Mouse (Mus musculus) megakaryocyte, embryonic 14.5 days (primary cell): ENCODE data around the gene Uvssa.

Experiments used
- FLI1 ChIP-seq: IDR thresholded peaks from 2 replicates; pipeline ENCODE4 v1.6.1; 2012; ENCODE audit warnings: low read length, inconsistent platforms, mixed read lengths
- GATA1 ChIP-seq: IDR thresholded peaks from 3 replicates; pipeline ENCODE4 v1.6.1; 2012; ENCODE audit warnings: mixed read lengths, low read length, inconsistent platforms, borderline replicate concordance

DNA sequence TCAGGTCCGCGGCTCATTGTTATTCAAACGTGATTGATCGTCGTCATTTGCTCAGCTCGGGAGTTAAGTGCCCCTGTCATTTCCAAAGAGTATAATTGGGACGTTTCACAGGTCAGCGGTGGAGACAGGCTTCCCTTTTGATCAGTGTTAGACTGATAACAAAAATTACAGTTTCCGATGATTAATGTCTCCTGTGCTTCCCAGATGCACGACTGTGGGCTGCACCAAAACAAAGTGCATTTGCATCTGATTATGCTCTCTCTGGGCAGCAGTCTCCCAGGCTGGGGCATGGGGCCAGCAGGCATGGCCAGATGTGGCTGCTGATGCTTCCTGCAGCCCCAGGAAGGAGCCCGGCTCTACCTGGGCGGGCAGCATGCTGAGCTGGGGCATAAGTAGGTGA, 22.5 kb downstream of the Uvssa start:
- no peak for TF ChIP-seq GATA1
- TF ChIP-seq FLI1: no peak
